In genomic region chr6:125312581-125313355, GRCm38 (mm10) we compare ENCODE assay signal across 8 mouse cellular contexts. TPM values are rescaled to one million over a fixed set of nuclear protein-coding genes. Genes with fewer than 3 reads are reported as not detected.
DNase-seq lines count a peak whose midpoint lies in the region; ATAC-seq lines count a peak whose summit lies in the region.

No protein-coding gene starts in this region.

- H3K27ac ChIP-seq in hindbrain, embryonic 11.5 days (ENCODE audit: low read depth, low read length), result no peak overlapping the region
- peak overlapping the region; percentile 75 for H3K27ac ChIP-seq in liver, embryonic 15.5 days (replicated peaks)
- H3K27ac ChIP-seq in stomach, embryonic 15.5 days, result peak overlapping the region; percentile 73

- DNase-seq in adrenal gland, adult 2 months, result peak; percentile 58
- DNase-seq in adrenal gland, postnatal 4 days (ENCODE audit: low spot score in 2 of 2), result no peak
- DNase-seq in adrenal gland, postnatal 25 days, result peak; percentile 28
- DNase-seq in hindbrain, embryonic 11.5 days (ENCODE audit: low spot score), result peak; percentile 19
- DNase-seq in cerebellum, postnatal 10 days, result no peak

- peak overlapping the region; percentile 76 for H3K4me2 ChIP-seq in hindbrain, embryonic 11.5 days (replicated peaks; ENCODE audit: low read depth, low read length)
- H3K4me2 ChIP-seq in liver, embryonic 15.5 days, result peak overlapping the region; percentile 58
- peak overlapping the region; percentile 81 for H3K4me2 ChIP-seq in stomach, embryonic 15.5 days

- H3K9me3 ChIP-seq in hindbrain, embryonic 11.5 days (ENCODE audit: control insufficient read depth, low read length), result no peaks in the 10 kb centered on the region
- no peaks in the 10 kb centered on the region for H3K9me3 ChIP-seq in liver, embryonic 15.5 days (replicated peaks)
- H3K9me3 ChIP-seq in stomach, embryonic 15.5 days, result no peaks in the 10 kb centered on the region

- ATAC-seq in hindbrain, embryonic 11.5 days (ENCODE audit: low FRiP score), result no peak
- ATAC-seq in liver, embryonic 15.5 days (ENCODE audit: insufficient read depth), result no peak
- no peak for ATAC-seq in stomach, embryonic 15.5 days (ENCODE audit: insufficient read depth, low FRiP score, low read depth)
- no peak for ATAC-seq in CD4-positive, CD25-positive, alpha-beta regulatory T cell, adult 4 months

- H3K27me3 ChIP-seq in hindbrain, embryonic 11.5 days (ENCODE audit: control insufficient read depth, insufficient read depth, low read length), result no peaks in the 10 kb centered on the region
- H3K27me3 ChIP-seq in liver, embryonic 15.5 days, result peaks cover 11% of the 10 kb centered on the region
- H3K27me3 ChIP-seq in stomach, embryonic 15.5 days (replicated peaks), result no peaks in the 10 kb centered on the region

- peak overlapping the region; percentile 33 for H3K4me3 ChIP-seq in hindbrain, embryonic 11.5 days (ENCODE audit: low read depth, low read length)
- peak overlapping the region; percentile 62 for H3K4me3 ChIP-seq in liver, embryonic 15.5 days (replicated peaks)
- H3K4me3 ChIP-seq in stomach, embryonic 15.5 days (replicated peaks), result peak overlapping the region; percentile 66

- peak overlapping the region; percentile 75 for H3K9ac ChIP-seq in hindbrain, embryonic 11.5 days (ENCODE audit: low read depth, low read length)
- peak overlapping the region; percentile 60 for H3K9ac ChIP-seq in liver, embryonic 15.5 days
- H3K9ac ChIP-seq in stomach, embryonic 15.5 days, result peak overlapping the region; percentile 89

- no peaks in the 10 kb centered on the region for H3K4me1 ChIP-seq in hindbrain, embryonic 11.5 days (replicated peaks; ENCODE audit: control insufficient read depth, insufficient read depth, low read length)
- H3K4me1 ChIP-seq in liver, embryonic 15.5 days (replicated peaks), result peaks cover 34% of the 10 kb centered on the region
- H3K4me1 ChIP-seq in stomach, embryonic 15.5 days, result peaks cover 19% of the 10 kb centered on the region

- WGBS in hindbrain, embryonic 11.5 days, result 63% methylated on average over 22 of the region's 22 CpGs
- WGBS in liver, embryonic 15.5 days (ENCODE audit: insufficient replicate concordance), result 42% methylated on average over 22 of the region's 22 CpGs
- WGBS in stomach, embryonic 15.5 days, result 51% methylated on average over 22 of the region's 22 CpGs

- no peaks in the 10 kb centered on the region for H3K36me3 ChIP-seq in hindbrain, embryonic 11.5 days (ENCODE audit: control insufficient read depth, insufficient read depth, low read length)
- 0 out of 2 replicates have a peak, but pooled peaks cover 16% of the 10 kb centered on the region for H3K36me3 ChIP-seq in liver, embryonic 15.5 days (replicated peaks)
- H3K36me3 ChIP-seq in stomach, embryonic 15.5 days, result 0 out of 2 replicates have a peak, but pooled peaks cover 14% of the 10 kb centered on the region

RNA-seq across cellular contexts. Expression of gene Ltbr, which starts 0.9 kb away (rescaled TPM):
- total RNA-seq in adrenal gland, adult 2 months (2021), result 10 to 100 TPM; 75.1 to 78.7 TPM
- polyA plus RNA-seq in adrenal gland, adult 2 months (2012; rRNA removed), result 179 and 206 TPM in 2 replicates
- total RNA-seq in adrenal gland, postnatal 4 days (2021), result 10 to 100 TPM; 88.9 to 89.8 TPM
- total RNA-seq in adrenal gland, postnatal 25 days (2021), result 78.7 and 91.8 TPM in 2 replicates
- polyA plus RNA-seq in hindbrain, embryonic 11.5 days (2014; fragmentation: Nextera tagmentation; extraction: Ambion mirVana), result 17.9 and 19.0 TPM in 2 replicates
- 20.6 and 25.1 TPM in 2 replicates for polyA plus RNA-seq in liver, embryonic 15.5 days (2015; fragmentation: Nextera tagmentation; extraction: Ambion mirVana)
- polyA plus RNA-seq in stomach, embryonic 15.5 days (2015; fragmentation: Nextera tagmentation; extraction: Ambion mirVana), result 62.7 and 64.5 TPM in 2 replicates
- under 1 TPM in 1 of 2 experiments, not detected in 1; 0.28 TPM for polyA plus RNA-seq in CD4-positive, CD25-positive, alpha-beta regulatory T cell, adult 4 months (2017; shearing (Covaris generic))

RNA-seq across cellular contexts. Expression of gene Scnn1a, which starts 7.7 kb away (rescaled TPM):
- 1 to 10 TPM; 1.2 to 1.7 TPM for total RNA-seq in adrenal gland, adult 2 months (2021)
- polyA plus RNA-seq in adrenal gland, adult 2 months (2012; rRNA removed), result 1.9 and 2.5 TPM in 2 replicates
- 1 to 10 TPM; 1.7 to 4.5 TPM for total RNA-seq in adrenal gland, postnatal 4 days (2021)
- 1.6 and 1.9 TPM in 2 replicates for total RNA-seq in adrenal gland, postnatal 25 days (2021)
- polyA plus RNA-seq in hindbrain, embryonic 11.5 days (2014; fragmentation: Nextera tagmentation; extraction: Ambion mirVana), result 0.45 and 0.96 TPM in 2 replicates
- 0.64 and 0.79 TPM in 2 replicates for polyA plus RNA-seq in liver, embryonic 15.5 days (2015; fragmentation: Nextera tagmentation; extraction: Ambion mirVana)
- polyA plus RNA-seq in stomach, embryonic 15.5 days (2015; fragmentation: Nextera tagmentation; extraction: Ambion mirVana), result 3.1 and 3.8 TPM in 2 replicates
- polyA plus RNA-seq in CD4-positive, CD25-positive, alpha-beta regulatory T cell, adult 4 months (2017; shearing (Covaris generic)), result not detected

RNA-seq across cellular contexts. Expression of gene Tuba3a, which starts 26.9 kb away (rescaled TPM):
- not detected for total RNA-seq in adrenal gland, adult 2 months (2021)
- not detected in 2 replicates for polyA plus RNA-seq in adrenal gland, adult 2 months (2012; rRNA removed)
- not detected for total RNA-seq in adrenal gland, postnatal 4 days (2021)
- total RNA-seq in adrenal gland, postnatal 25 days (2021), result not detected in 2 replicates
- not detected in 2 replicates for polyA plus RNA-seq in hindbrain, embryonic 11.5 days (2014; fragmentation: Nextera tagmentation; extraction: Ambion mirVana)
- polyA plus RNA-seq in liver, embryonic 15.5 days (2015; fragmentation: Nextera tagmentation; extraction: Ambion mirVana), result not detected in 2 replicates
- polyA plus RNA-seq in stomach, embryonic 15.5 days (2015; fragmentation: Nextera tagmentation; extraction: Ambion mirVana), result 0.12 TPM in 2 replicates
- 1 to 10 TPM; 1.9 to 2.3 TPM for polyA plus RNA-seq in CD4-positive, CD25-positive, alpha-beta regulatory T cell, adult 4 months (2017; shearing (Covaris generic))

RNA-seq across cellular contexts. Expression of gene Tnfrsf1a, which starts 36.4 kb away (rescaled TPM):
- 100 to 1,000 TPM; 208 to 308 TPM for total RNA-seq in adrenal gland, adult 2 months (2021)
- polyA plus RNA-seq in adrenal gland, adult 2 months (2012; rRNA removed), result 284 and 368 TPM in 2 replicates
- 100 to 1,000 TPM; 219 to 241 TPM for total RNA-seq in adrenal gland, postnatal 4 days (2021)
- total RNA-seq in adrenal gland, postnatal 25 days (2021), result 247 and 250 TPM in 2 replicates
- 25.2 and 25.9 TPM in 2 replicates for polyA plus RNA-seq in hindbrain, embryonic 11.5 days (2014; fragmentation: Nextera tagmentation; extraction: Ambion mirVana)
- polyA plus RNA-seq in liver, embryonic 15.5 days (2015; fragmentation: Nextera tagmentation; extraction: Ambion mirVana), result 29.4 and 31.0 TPM in 2 replicates
- 67.6 and 69.5 TPM in 2 replicates for polyA plus RNA-seq in stomach, embryonic 15.5 days (2015; fragmentation: Nextera tagmentation; extraction: Ambion mirVana)
- polyA plus RNA-seq in CD4-positive, CD25-positive, alpha-beta regulatory T cell, adult 4 months (2017; shearing (Covaris generic)), result 10 to 100 TPM; 24.9 to 43.5 TPM

Comparison
In these comparisons a context has a peak if more than half of its experiments do, and no peak if none do; other contexts are left out.
1. DNase-seq: peak in adrenal gland, adult 2 months (single experiment), adrenal gland, postnatal 25 days (single experiment) and hindbrain, embryonic 11.5 days (single experiment); none in adrenal gland, postnatal 4 days (0 of 2) and cerebellum, postnatal 10 days (0 of 2).
2. RNA of gene Ltbr, which starts 0.9 kb away (polyA plus RNA-seq): 179 to 206 TPM in adrenal gland, adult 2 months, 62.7 to 64.5 TPM in stomach, embryonic 15.5 days, 20.6 to 25.1 TPM in liver, embryonic 15.5 days and 17.9 to 19.0 TPM in hindbrain, embryonic 11.5 days; 0.28 TPM in CD4-positive, CD25-positive, alpha-beta regulatory T cell, adult 4 months; every median in the first group is over 10 times any median in the second.
3. Peak in every context shown above with its lines, with median percentiles within 50 percentile points of each other: H3K4me2 ChIP-seq, H3K4me3 ChIP-seq and H3K9ac ChIP-seq.